Mouse (Mus musculus) bone marrow macrophage, adult 2 months (primary cell): Measurements from ENCODE around the gene Cacnb1.

Source experiments
- CTCF ChIP-seq: IDR thresholded peaks from 2 replicates; pipeline ENCODE4 v1.5.1; 2012; ENCODE audit warnings: low read depth, mild to moderate bottlenecking, low read length, moderate library complexity
- POLR2A ChIP-seq: IDR thresholded peaks from 2 replicates; pipeline ENCODE4 v1.6.1; 2012; ENCODE audit warnings: mild to moderate bottlenecking, low read depth, low read length, borderline replicate concordance

DNA sequence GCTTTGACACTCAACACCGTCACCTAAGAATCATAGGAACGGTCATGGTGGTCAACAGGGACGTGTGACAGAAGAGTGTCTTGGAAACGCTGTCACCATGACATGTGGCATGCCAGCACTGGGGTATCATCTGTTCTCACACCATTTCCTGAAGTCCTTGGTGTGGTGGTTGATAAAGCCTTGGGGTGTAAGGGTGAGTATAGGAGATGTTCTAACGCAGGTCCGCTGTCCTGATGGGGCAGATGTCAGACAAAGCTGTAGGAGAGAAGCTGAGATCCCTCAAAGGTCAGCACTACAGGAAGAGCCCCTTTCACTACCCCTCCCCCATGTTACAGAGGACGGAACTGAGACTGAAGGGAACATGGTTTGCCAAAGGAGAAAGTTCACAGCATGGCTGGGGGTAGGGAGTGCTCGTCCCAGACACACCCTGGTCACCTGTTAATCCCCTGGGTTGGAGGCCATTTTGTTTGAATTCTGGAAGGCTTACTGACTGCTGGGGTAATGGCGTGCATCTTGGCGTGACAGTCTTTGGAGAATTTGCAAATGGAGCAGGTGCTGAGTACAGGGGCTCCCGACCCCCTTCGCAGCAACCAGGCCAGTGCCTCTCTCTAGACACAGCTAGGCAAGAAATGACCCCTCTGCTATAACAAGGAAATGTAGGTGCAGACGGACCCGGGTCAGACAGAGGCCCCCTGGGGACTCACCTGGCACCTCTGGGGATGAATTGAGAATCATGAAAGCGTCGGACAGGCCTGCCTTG is 69.5 kb downstream of the Cacnb1 start:
- TF ChIP-seq CTCF (no peak), POLR2A (no peak)
